Mouse (Mus musculus) liver, embryonic 11.5 days (tissue): ENCODE results near the gene Gm7694. TPM values are rescaled to one million over a fixed set of nuclear protein-coding genes. Genes with fewer than 3 reads are reported as not detected.

Experiments
- ATAC-seq: fragments of 200-750 bp; cut with Nextera tagmentation; replicated peaks from 2 replicates; pipeline ENCODE4 v1.8.0; 2017; ENCODE audit warnings: moderate number of reproducible peaks, mild to moderate bottlenecking, moderate TSS enrichment, moderate library complexity; ENCODE audit not compliant: low FRiP score
- DNase-seq: peaks from one replicate; pipeline ENCODE4 v3.0.0-alpha.2; 2017; ENCODE audit warnings: low spot score
- H3K27ac ChIP-seq: fragments of 300-500 bp; sonication (generic); 2 replicates; pipeline ENCODE4 v1.5.1; 2014; ENCODE audit warnings: mild to moderate bottlenecking, low read depth, low read length, control low read depth
- H3K27me3 ChIP-seq: fragments of 300-500 bp; sonication (generic); replicated peaks from 2 replicates; pipeline ENCODE4 v1.6.1; 2014; ENCODE audit warnings: low read length, mixed read lengths; ENCODE audit not compliant: control insufficient read depth, insufficient read depth
- H3K36me3 ChIP-seq: fragments of 300-500 bp; sonication (generic); 2 replicates; pipeline ENCODE4 v1.6.1; 2014; ENCODE audit warnings: mild to moderate bottlenecking, low read length, moderate library complexity, mixed read lengths; ENCODE audit not compliant: control insufficient read depth, insufficient read depth
- H3K4me1 ChIP-seq: fragments of 300-500 bp; sonication (generic); replicated peaks from 2 replicates; pipeline ENCODE4 v1.6.1; 2014; ENCODE audit warnings: low read length, mixed read lengths; ENCODE audit not compliant: control insufficient read depth, insufficient read depth
- H3K4me2 ChIP-seq: fragments of 300-500 bp; sonication (generic); 2 replicates; pipeline ENCODE4 v1.6.1; 2014; ENCODE audit warnings: mild to moderate bottlenecking, control low read depth, moderate library complexity
- H3K4me3 ChIP-seq: fragments of 300-500 bp; sonication (generic); 2 replicates; pipeline ENCODE4 v1.5.1; 2014; ENCODE audit warnings: low read depth, low read length, control low read depth
- H3K9ac ChIP-seq: fragments of 300-500 bp; sonication (generic); 2 replicates; pipeline ENCODE4 v1.6.1; 2014; ENCODE audit warnings: low read depth, low read length, control low read depth
- H3K9me3 ChIP-seq: fragments of 300-500 bp; sonication (generic); 2 replicates; pipeline ENCODE4 v1.6.1; 2016; ENCODE audit warnings: low read length, inconsistent platforms, mixed read lengths; ENCODE audit not compliant: control insufficient read depth
- WGBS: fragments of 180-500 bp; shearing (Covaris S2); extraction: QIAGEN DNeasy Blood & Tissue Kit; methylation state at CpG from one replicate; pipeline ENCODE4 v1.1.7; 2014; 5-methylcytosine and 5-hydroxymethylcytosine counted together
- polyA plus RNA-seq: library from polyadenylated mRNA; unstranded; fragments of >200 nt; fragmentation: Nextera tagmentation; extraction: Ambion mirVana; gene quantifications from 2 replicates; pipeline ENCODE4 v1.2.1, GENCODE M21; 2014

Gene Gm7694
- polyA plus RNA-seq, 1 experiment from 2014 or later, result 2.7 TPM

GRCm38 (mm10) chr1:170325277-170325676 lies 19.1 kb upstream of the Gm7694 start:
- Histone ChIP-seq H3K36me3 (no peaks in the 10 kb centered on the region), H3K9ac (no peak overlapping the region), H3K9me3 (no peaks in the 10 kb centered on the region), H3K4me2 (no peak overlapping the region), H3K4me3 (no peak overlapping the region), H3K27me3 (no peaks in the 10 kb centered on the region), H3K27ac (no peak overlapping the region), H3K4me1 (no peaks in the 10 kb centered on the region)
- WGBS, result 81% methylated on average over 4 of the region's 4 CpGs
- no peak for ATAC-seq
- no peak for DNase-seq

- Histone ChIP-seq H3K9ac (no peak overlapping the region), H3K27ac (no peak overlapping the region), H3K27me3 (no peaks in the 10 kb centered on the region), H3K36me3 (no peaks in the 10 kb centered on the region), H3K4me2 (no peak overlapping the region), H3K9me3 (no peaks in the 10 kb centered on the region), H3K4me1 (no peaks in the 10 kb centered on the region), H3K4me3 (no peak overlapping the region)
- WGBS, result 81% methylated on average over 1 of the region's 1 CpGs
- DNase-seq (no peak), ATAC-seq (no peak)
Observed at GRCm38 (mm10) chr1:170324312-170324711, 18.2 kb upstream of the Gm7694 start.

DNA sequence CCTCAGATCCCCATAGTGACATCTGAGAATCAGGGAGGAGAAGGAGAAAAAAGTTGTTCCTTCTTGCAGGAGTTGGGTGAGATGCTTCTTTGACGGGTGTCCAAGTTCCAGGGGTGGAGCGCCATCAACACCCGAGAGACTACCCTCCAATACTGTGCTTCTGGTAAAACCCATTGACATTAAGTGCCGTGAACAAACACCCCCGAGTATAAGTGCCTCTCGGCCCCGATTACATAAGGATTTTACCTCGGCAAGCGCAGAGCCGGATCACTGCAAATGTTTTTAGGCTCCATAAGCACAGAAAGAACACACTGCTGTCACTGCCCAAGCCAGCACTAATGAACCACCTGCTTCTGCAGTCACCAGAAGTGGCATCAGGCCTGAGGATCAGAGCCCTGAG lies 16.9 kb upstream of the Gm7694 start:
- Histone ChIP-seq H3K4me2 (no peak overlapping the region), H3K9me3 (no peaks in the 10 kb centered on the region), H3K9ac (no peak overlapping the region), H3K36me3 (no peaks in the 10 kb centered on the region), H3K4me1 (no peaks in the 10 kb centered on the region), H3K27me3 (no peaks in the 10 kb centered on the region), H3K4me3 (no peak overlapping the region), H3K27ac (no peak overlapping the region)
- no peak for DNase-seq
- WGBS, result 89% methylated on average over 10 of the region's 10 CpGs
- ATAC-seq, result no peak

DNA sequence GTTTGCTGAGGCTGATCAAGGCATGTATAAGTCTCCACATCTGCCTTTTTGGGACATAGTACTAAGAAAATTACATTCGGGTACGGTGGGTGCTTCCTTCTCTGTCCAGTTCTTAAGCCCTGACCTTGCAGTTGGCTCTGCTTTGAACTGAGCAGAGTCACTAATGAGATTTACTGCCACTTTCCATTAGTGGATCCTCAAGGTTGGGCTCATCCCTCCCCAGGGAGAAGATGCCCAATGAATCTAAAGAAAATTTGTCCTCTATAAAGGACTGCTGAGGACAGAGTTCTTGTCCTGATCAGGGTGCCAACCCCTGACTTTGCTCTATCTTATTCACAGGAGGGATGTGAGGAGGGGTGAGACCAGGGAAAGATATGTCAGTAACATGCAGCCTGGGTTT lies 15.9 kb upstream of the Gm7694 start:
- no peaks in the 10 kb centered on the region for H3K9me3 ChIP-seq
- 80% methylated on average over 2 of the region's 2 CpGs for WGBS
- H3K9ac ChIP-seq, result no peak overlapping the region
- H3K4me3 ChIP-seq, result no peak overlapping the region
- H3K36me3 ChIP-seq, result no peaks in the 10 kb centered on the region
- no peak overlapping the region for H3K27ac ChIP-seq
- no peaks in the 10 kb centered on the region for H3K27me3 ChIP-seq
- H3K4me2 ChIP-seq, result no peak overlapping the region
- no peak for DNase-seq
- ATAC-seq, result no peak
- no peaks in the 10 kb centered on the region for H3K4me1 ChIP-seq

DNA sequence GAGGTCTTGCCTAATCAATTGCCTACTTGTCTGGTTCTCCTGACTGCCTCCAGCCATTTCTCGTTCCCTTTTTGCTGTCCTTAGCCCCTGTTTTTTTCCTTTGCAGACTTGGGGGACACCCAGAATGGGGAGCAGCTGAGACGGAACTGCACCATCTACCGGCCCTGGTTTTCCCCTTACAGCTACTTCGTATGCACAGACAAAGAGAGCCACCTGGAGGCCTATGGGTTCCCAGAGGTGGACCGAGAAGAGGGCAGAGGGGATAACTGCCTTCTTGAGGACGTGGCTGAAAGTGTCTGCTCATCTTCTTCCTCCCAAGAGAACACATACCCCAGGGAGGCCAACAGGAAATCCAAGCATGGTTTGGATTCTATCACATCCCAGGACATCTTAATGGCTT lies 5.3 kb upstream of the Gm7694 start:
- no peaks in the 10 kb centered on the region for H3K9me3 ChIP-seq
- H3K9ac ChIP-seq, result no peak overlapping the region
- no peak overlapping the region for H3K4me3 ChIP-seq
- ATAC-seq, result no peak
- DNase-seq, result no peak
- H3K4me2 ChIP-seq, result no peak overlapping the region
- H3K27ac ChIP-seq, result no peak overlapping the region
- no peaks in the 10 kb centered on the region for H3K4me1 ChIP-seq
- no peaks in the 10 kb centered on the region for H3K27me3 ChIP-seq
- no peaks in the 10 kb centered on the region for H3K36me3 ChIP-seq
- 68% methylated on average over 6 of the region's 6 CpGs for WGBS

- H3K4me3 ChIP-seq, result no peak within 1 kb of the TSS
- no peaks in the 10 kb centered on the region for H3K27me3 ChIP-seq
- no peak for DNase-seq
- H3K36me3 ChIP-seq, result no peaks in the 10 kb centered on the region
- no peak within 1 kb of the TSS for H3K9ac ChIP-seq
- H3K27ac ChIP-seq, result no peak within 1 kb of the TSS
- ATAC-seq, result no peak
- H3K4me1 ChIP-seq, result no peaks in the 10 kb centered on the region
- 88% methylated on average over 4 of the region's 4 CpGs for WGBS
- H3K9me3 ChIP-seq, result no peaks in the 10 kb centered on the region
- no peak within 1 kb of the TSS for H3K4me2 ChIP-seq
Observed at GRCm38 (mm10) chr1:170308503-170308902, 2.4 kb upstream of the Gm7694 start, which contains the start of gene Spata46. Gene Spata46, plus strand, starts transcription at chr1:170308803.

- Histone ChIP-seq H3K4me1 (no peaks in the 10 kb centered on the region), H3K27me3 (no peaks in the 10 kb centered on the region), H3K4me2 (no peak overlapping the region), H3K36me3 (no peaks in the 10 kb centered on the region), H3K27ac (no peak overlapping the region), H3K9ac (no peak overlapping the region), H3K4me3 (no peak overlapping the region), H3K9me3 (no peaks in the 10 kb centered on the region)
- ATAC-seq, result no peak
- WGBS, result 81% methylated on average over 10 of the region's 10 CpGs
- DNase-seq, result no peak
Observed at GRCm38 (mm10) chr1:170305002-170305401, 1.1 kb downstream of the Gm7694 start.

DNA sequence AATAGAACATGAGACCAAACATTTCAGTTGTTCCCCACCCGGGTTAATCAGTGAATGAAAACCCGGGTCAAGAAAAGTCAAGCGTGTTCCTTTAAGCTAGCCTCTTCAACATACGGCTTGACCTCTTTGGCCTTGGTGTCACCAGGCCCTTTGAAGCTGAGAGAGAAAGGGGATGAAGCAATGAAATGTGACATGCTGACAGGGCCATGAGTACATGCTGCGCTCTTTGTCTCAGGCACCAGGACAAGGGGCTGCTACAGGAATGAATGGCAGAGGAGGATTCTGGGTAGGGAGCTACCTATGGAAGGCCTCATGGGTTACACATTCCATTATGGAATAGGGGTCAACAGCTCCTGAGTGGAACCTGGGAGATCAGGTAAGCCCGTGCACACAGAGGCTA lies 3.0 kb downstream of the Gm7694 start:
- DNase-seq (no peak), ATAC-seq (no peak)
- H3K9me3 ChIP-seq, result no peaks in the 10 kb centered on the region

GRCm38 (mm10) chr1:170302456-170302855 lies 3.7 kb downstream of the Gm7694 start:
- no peaks in the 10 kb centered on the region for H3K27me3 ChIP-seq
- no peak overlapping the region for H3K27ac ChIP-seq
- H3K4me3 ChIP-seq, result no peak overlapping the region
- H3K9ac ChIP-seq, result no peak overlapping the region
- 75% methylated on average over 6 of the region's 6 CpGs for WGBS
- no peak for DNase-seq
- no peaks in the 10 kb centered on the region for H3K4me1 ChIP-seq
- H3K4me2 ChIP-seq, result no peak overlapping the region
- no peaks in the 10 kb centered on the region for H3K9me3 ChIP-seq
- no peaks in the 10 kb centered on the region for H3K36me3 ChIP-seq
- ATAC-seq, result no peak

More for the DNA sequence above, 3.0 kb downstream of the Gm7694 start:
- Histone ChIP-seq H3K4me2 (no peak overlapping the region), H3K27me3 (no peaks in the 10 kb centered on the region), H3K27ac (no peak overlapping the region), H3K4me3 (no peak overlapping the region), H3K4me1 (no peaks in the 10 kb centered on the region), H3K36me3 (no peaks in the 10 kb centered on the region), H3K9ac (no peak overlapping the region)
- 85% methylated on average over 6 of the region's 6 CpGs for WGBS
